Mouse (Mus musculus): ENCODE measurements around the gene Exoc2. TPM values are rescaled to one million over a fixed set of nuclear protein-coding genes. Genes with fewer than 3 reads are reported as not detected.

Exoc2 gene
- total RNA-seq, 1 experiment = 22.8 TPM

DNA sequence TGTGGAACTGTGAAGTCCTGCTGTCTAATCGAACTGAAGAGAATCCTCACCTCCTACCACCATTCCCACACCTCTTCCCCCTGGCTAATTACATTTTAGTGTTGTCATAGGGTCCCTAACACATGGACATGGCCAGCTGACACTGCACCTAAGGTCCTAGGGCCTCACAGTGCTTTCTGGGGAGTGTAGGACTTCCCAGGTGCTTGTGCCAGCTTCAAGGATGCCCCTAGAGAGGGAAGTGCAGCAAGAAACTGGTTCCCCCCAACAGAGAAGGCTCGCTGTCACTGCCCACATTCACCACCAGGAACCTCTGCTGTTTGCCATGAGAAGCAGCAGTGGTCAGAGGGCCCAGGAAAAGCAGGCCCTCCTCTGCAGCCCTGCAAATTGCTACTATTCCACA lies 123.2 kb downstream of the Exoc2 start:
- no peak overlapping the region for H3K9ac ChIP-seq (ENCODE audit: insufficient read depth, low read depth, low read length, poor library complexity, severe bottlenecking)
- no peak overlapping the region for H3K4me3 ChIP-seq (ENCODE audit: insufficient read depth in 1 of 2, low read depth in 1 of 2, low read length in 2 of 2, poor library complexity in 1 of 2, severe bottlenecking in 1 of 2)
- no peaks in the 10 kb centered on the region for H3K4me1 ChIP-seq (ENCODE audit: control insufficient read depth in 2 of 2, insufficient read depth in 2 of 2, low read length in 2 of 2, poor library complexity in 1 of 2)
- in situ Hi-C loops (cut with MboI; ENCODE audit: low sequenced_read_pairs in 2 of 2, unreplicated experiment in 2 of 2) = no loop called here
- no peak for DNase-seq (ENCODE audit: low read depth, low spot score)
- no peaks in the 10 kb centered on the region for H3K36me3 ChIP-seq (ENCODE audit: control insufficient read depth, insufficient read depth, low read length, poor library complexity, severe bottlenecking)
- TF ChIP-seq ZC3H11A (IDR thresholded peaks at IDR 0.05; ENCODE audit: borderline replicate concordance, low read depth, low read length) (no peak), HCFC1 (IDR thresholded peaks at IDR 0.05; ENCODE audit: borderline replicate concordance, insufficient read depth, low read length) (no peak), ZNF384 (IDR thresholded peaks at IDR 0.05; ENCODE audit: low read depth, low read length) (no peak)
- no peak overlapping the region for H3K27ac ChIP-seq (ENCODE audit: insufficient read depth, low read depth, low read length, poor library complexity, severe bottlenecking)
- no peaks in the 10 kb centered on the region for H3K9me3 ChIP-seq (ENCODE audit: control insufficient read depth, insufficient read depth, low read depth, low read length)

DNA sequence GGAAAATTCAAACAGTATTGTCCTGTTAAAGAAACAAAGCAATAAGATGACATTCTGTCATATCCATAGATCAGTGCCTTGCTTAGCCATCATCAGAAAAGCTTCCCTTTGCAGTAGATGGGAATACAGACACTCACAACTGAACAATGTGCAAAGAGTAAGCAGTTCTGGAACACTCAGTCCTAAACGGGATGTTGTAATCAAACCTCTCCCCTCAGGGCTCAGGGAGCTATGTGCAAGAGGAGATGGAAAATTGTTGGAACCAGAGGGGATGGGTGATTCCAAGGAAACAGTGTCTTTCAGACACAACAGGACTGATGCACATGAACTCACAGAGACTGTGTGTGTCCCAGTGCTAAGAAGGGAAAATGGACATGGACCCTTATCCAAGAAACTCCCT lies 125.9 kb downstream of the Exoc2 start:
- TF ChIP-seq MAFK (IDR thresholded peaks at IDR 0.05; ENCODE audit: insufficient read depth, low read depth, low read length) = no peak
- no peak for TF ChIP-seq ZNF384 (IDR thresholded peaks at IDR 0.05; ENCODE audit: low read depth, low read length)
- TF ChIP-seq CHD2 (IDR thresholded peaks at IDR 0.05; ENCODE audit: low read depth, low read length) = no peak
- no peak for TF ChIP-seq ZC3H11A (IDR thresholded peaks at IDR 0.05; ENCODE audit: borderline replicate concordance, low read depth, low read length)
- no peak for TF ChIP-seq HCFC1 (IDR thresholded peaks at IDR 0.05; ENCODE audit: borderline replicate concordance, insufficient read depth, low read length)
- Histone ChIP-seq H3K4me3 (ENCODE audit: insufficient read depth in 1 of 2, low read depth in 1 of 2, low read length in 2 of 2, poor library complexity in 1 of 2, severe bottlenecking in 1 of 2) (no peak overlapping the region), H3K9me3 (ENCODE audit: control insufficient read depth, insufficient read depth, low read depth, low read length) (no peaks in the 10 kb centered on the region), H3K4me1 (ENCODE audit: control insufficient read depth in 2 of 2, insufficient read depth in 2 of 2, low read length in 2 of 2, poor library complexity in 1 of 2) (no peaks in the 10 kb centered on the region), H3K27ac (ENCODE audit: insufficient read depth, low read depth, low read length, poor library complexity, severe bottlenecking) (no peak overlapping the region), H3K36me3 (ENCODE audit: control insufficient read depth, insufficient read depth, low read length, poor library complexity, severe bottlenecking) (no peaks in the 10 kb centered on the region), H3K9ac (ENCODE audit: insufficient read depth, low read depth, low read length, poor library complexity, severe bottlenecking) (no peak overlapping the region)
- DNase-seq (ENCODE audit: low read depth, low spot score) = no peak
- in situ Hi-C loops (cut with MboI; ENCODE audit: low sequenced_read_pairs in 2 of 2, unreplicated experiment in 2 of 2) = no loop called here

DNA sequence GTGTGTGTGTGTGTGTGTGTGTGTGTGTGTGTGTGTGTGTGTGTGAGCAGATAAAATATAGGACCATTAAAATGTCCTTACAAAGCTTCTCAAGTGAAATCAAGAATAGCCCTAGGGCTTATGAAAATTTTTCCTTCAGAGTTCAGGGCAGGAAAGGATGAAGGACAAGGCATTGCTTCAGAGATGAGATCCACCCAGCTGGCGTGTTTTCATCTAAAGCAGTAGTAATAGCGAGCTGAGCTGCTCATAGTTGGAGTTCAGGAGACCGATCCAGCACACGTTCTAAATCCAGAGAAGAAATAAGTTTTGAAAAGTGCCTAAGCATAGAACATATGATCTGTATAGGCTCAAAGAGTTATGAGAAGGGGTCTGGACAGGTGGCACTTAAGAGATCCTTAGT lies 127.4 kb downstream of the Exoc2 start:
- TF ChIP-seq CHD2 (IDR thresholded peaks at IDR 0.05; ENCODE audit: low read depth, low read length) = no peak
- Histone ChIP-seq H3K27ac (ENCODE audit: insufficient read depth, low read depth, low read length, poor library complexity, severe bottlenecking) (no peak overlapping the region), H3K4me3 (ENCODE audit: insufficient read depth in 1 of 2, low read depth in 1 of 2, low read length in 2 of 2, poor library complexity in 1 of 2, severe bottlenecking in 1 of 2) (no peak overlapping the region), H3K36me3 (ENCODE audit: control insufficient read depth, insufficient read depth, low read length, poor library complexity, severe bottlenecking) (no peaks in the 10 kb centered on the region), H3K4me1 (ENCODE audit: control insufficient read depth in 2 of 2, insufficient read depth in 2 of 2, low read length in 2 of 2, poor library complexity in 1 of 2) (no peaks in the 10 kb centered on the region), H3K9ac (ENCODE audit: insufficient read depth, low read depth, low read length, poor library complexity, severe bottlenecking) (no peak overlapping the region), H3K9me3 (ENCODE audit: control insufficient read depth, insufficient read depth, low read depth, low read length) (no peaks in the 10 kb centered on the region)
- no peak for DNase-seq (ENCODE audit: low read depth, low spot score)
- in situ Hi-C loops (cut with MboI; ENCODE audit: low sequenced_read_pairs in 2 of 2, unreplicated experiment in 2 of 2) = no loop called here

DNA sequence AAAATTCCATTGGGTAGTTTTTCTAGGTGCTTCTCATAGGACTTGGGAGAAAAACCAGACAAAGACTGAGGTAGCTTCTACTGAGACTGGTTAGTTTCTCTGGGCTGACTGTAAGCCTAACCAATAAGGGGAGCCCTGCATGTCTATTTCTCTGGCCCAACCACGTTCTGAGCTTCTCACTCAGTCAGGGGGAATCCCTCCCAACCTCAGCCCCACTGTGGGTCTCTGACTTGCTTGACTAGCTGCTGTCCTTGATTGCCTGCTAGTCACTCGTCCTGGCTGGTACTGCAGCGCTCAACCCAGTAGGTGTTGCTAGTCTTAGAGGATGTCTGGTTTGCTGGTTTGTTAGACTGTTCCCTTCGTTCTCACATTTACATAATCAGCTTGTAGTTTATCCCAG lies 130.8 kb downstream of the Exoc2 start:
- in situ Hi-C loops (cut with MboI; ENCODE audit: low sequenced_read_pairs in 2 of 2, unreplicated experiment in 2 of 2) = no loop called here
- TF ChIP-seq CHD2 (IDR thresholded peaks at IDR 0.05; ENCODE audit: low read depth, low read length) = no peak
- no peak for TF ChIP-seq ZNF384 (IDR thresholded peaks at IDR 0.05; ENCODE audit: low read depth, low read length)
- no peak for TF ChIP-seq MAFK (IDR thresholded peaks at IDR 0.05; ENCODE audit: insufficient read depth, low read depth, low read length)
- no peak for TF ChIP-seq HCFC1 (IDR thresholded peaks at IDR 0.05; ENCODE audit: borderline replicate concordance, insufficient read depth, low read length)
- TF ChIP-seq ZC3H11A (IDR thresholded peaks at IDR 0.05; ENCODE audit: borderline replicate concordance, low read depth, low read length) = no peak
- no peak overlapping the region for H3K4me3 ChIP-seq (ENCODE audit: insufficient read depth in 1 of 2, low read depth in 1 of 2, low read length in 2 of 2, poor library complexity in 1 of 2, severe bottlenecking in 1 of 2)
- no peaks in the 10 kb centered on the region for H3K4me1 ChIP-seq (ENCODE audit: control insufficient read depth in 2 of 2, insufficient read depth in 2 of 2, low read length in 2 of 2, poor library complexity in 1 of 2)
- no peaks in the 10 kb centered on the region for H3K9me3 ChIP-seq (ENCODE audit: control insufficient read depth, insufficient read depth, low read depth, low read length)
- H3K9ac ChIP-seq (ENCODE audit: insufficient read depth, low read depth, low read length, poor library complexity, severe bottlenecking) = no peak overlapping the region
- H3K27ac ChIP-seq (ENCODE audit: insufficient read depth, low read depth, low read length, poor library complexity, severe bottlenecking) = no peak overlapping the region
- H3K36me3 ChIP-seq (ENCODE audit: control insufficient read depth, insufficient read depth, low read length, poor library complexity, severe bottlenecking) = no peaks in the 10 kb centered on the region
- no peak for DNase-seq (ENCODE audit: low read depth, low spot score)

DNA sequence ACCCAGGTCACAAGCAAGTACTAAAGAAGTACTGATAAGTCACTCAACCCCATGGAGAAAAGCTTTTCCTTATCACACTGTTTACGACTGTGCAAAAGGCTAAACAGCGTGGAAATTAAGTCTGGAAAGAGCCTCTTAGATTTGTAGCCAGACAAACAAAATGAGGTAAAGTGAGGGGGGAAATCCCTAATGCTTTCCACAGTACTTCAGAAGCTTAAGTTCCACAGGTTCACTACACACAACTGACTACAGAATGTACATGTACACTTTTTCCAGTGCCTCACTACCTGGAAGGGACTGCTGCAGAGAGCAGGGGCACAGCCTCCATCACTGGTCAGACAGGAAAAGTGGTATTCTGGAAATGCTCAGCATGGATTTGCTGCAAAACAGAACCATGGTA lies 132.1 kb downstream of the Exoc2 start:
- Histone ChIP-seq H3K9ac (ENCODE audit: insufficient read depth, low read depth, low read length, poor library complexity, severe bottlenecking) (no peak overlapping the region), H3K36me3 (ENCODE audit: control insufficient read depth, insufficient read depth, low read length, poor library complexity, severe bottlenecking) (no peaks in the 10 kb centered on the region), H3K4me1 (ENCODE audit: control insufficient read depth in 2 of 2, insufficient read depth in 2 of 2, low read length in 2 of 2, poor library complexity in 1 of 2) (no peaks in the 10 kb centered on the region), H3K27ac (ENCODE audit: insufficient read depth, low read depth, low read length, poor library complexity, severe bottlenecking) (no peak overlapping the region), H3K9me3 (ENCODE audit: control insufficient read depth, insufficient read depth, low read depth, low read length) (no peaks in the 10 kb centered on the region), H3K4me3 (ENCODE audit: insufficient read depth in 1 of 2, low read depth in 1 of 2, low read length in 2 of 2, poor library complexity in 1 of 2, severe bottlenecking in 1 of 2) (no peak overlapping the region)
- TF ChIP-seq MAFK (IDR thresholded peaks at IDR 0.05; ENCODE audit: insufficient read depth, low read depth, low read length) (no peak), HCFC1 (IDR thresholded peaks at IDR 0.05; ENCODE audit: borderline replicate concordance, insufficient read depth, low read length) (no peak), ZC3H11A (IDR thresholded peaks at IDR 0.05; ENCODE audit: borderline replicate concordance, low read depth, low read length) (no peak), ZNF384 (IDR thresholded peaks at IDR 0.05; ENCODE audit: low read depth, low read length) (no peak), CHD2 (IDR thresholded peaks at IDR 0.05; ENCODE audit: low read depth, low read length) (no peak)
- DNase-seq (ENCODE audit: low read depth, low spot score) = no peak
- in situ Hi-C loops (cut with MboI; ENCODE audit: low sequenced_read_pairs in 2 of 2, unreplicated experiment in 2 of 2) = no loop called here

All from ES-E14 (cell line).